Mouse (Mus musculus): ENCODE measurements at regions not wholly inside any gene's neighbourhood (a gene's known extent, or its start where the extent isn't known, plus 50 kb on each side); places are given as distances from the start of the nearest gene placed in this dataset.

GRCm38 (mm10) chr6:31287686-31288085 is 110.8 kb upstream of the Mkln1 start:
- Histone ChIP-seq H3K27me3 (ENCODE audit: control insufficient read depth, insufficient read depth, low read length) (no peaks in the 10 kb centered on the region), H3K4me2 (ENCODE audit: low read depth, low read length, severe bottlenecking) (no peak overlapping the region), H3K27ac (ENCODE audit: low read depth, low read length) (no peak overlapping the region), H3K36me3 (ENCODE audit: control insufficient read depth, insufficient read depth, low read length) (no peaks in the 10 kb centered on the region), H3K9ac (ENCODE audit: low read length) (no peak overlapping the region), H3K4me3 (ENCODE audit: low read depth, low read length) (no peak overlapping the region), H3K4me1 (replicated peaks; ENCODE audit: control insufficient read depth, insufficient read depth, low read length) (no peaks in the 10 kb centered on the region; the same call in 1 of the 2 replicates), H3K9me3 (ENCODE audit: control insufficient read depth, low read length) (no peaks in the 10 kb centered on the region)
- DNase-seq (ENCODE audit: low spot score) (no peak), ATAC-seq (replicated peaks; ENCODE audit: low FRiP score) (no peak)
- 76% methylated on average over 7 of the region's 7 CpGs for WGBS

GRCm38 (mm10) chr6:31288421-31289233 is 109.9 kb upstream of the Mkln1 start:
- Histone ChIP-seq H3K4me2 (ENCODE audit: low read depth, low read length, severe bottlenecking) (no peak overlapping the region), H3K4me1 (replicated peaks; ENCODE audit: control insufficient read depth, insufficient read depth, low read length) (no peaks in the 10 kb centered on the region; the same call in 1 of the 2 replicates), H3K9me3 (ENCODE audit: control insufficient read depth, low read length) (no peaks in the 10 kb centered on the region), H3K36me3 (ENCODE audit: control insufficient read depth, insufficient read depth, low read length) (no peaks in the 10 kb centered on the region), H3K9ac (ENCODE audit: low read length) (no peak overlapping the region), H3K27me3 (ENCODE audit: control insufficient read depth, insufficient read depth, low read length) (no peaks in the 10 kb centered on the region), H3K4me3 (ENCODE audit: low read depth, low read length) (no peak overlapping the region), H3K27ac (ENCODE audit: low read depth, low read length) (no peak overlapping the region)
- 63% methylated on average over 14 of the region's 14 CpGs for WGBS
- DNase-seq (ENCODE audit: low spot score): no peak
- ATAC-seq (replicated peaks; ENCODE audit: low FRiP score): no peak

- ATAC-seq (replicated peaks; ENCODE audit: low FRiP score) (no peak), DNase-seq (ENCODE audit: low spot score) (no peak)
- 95% methylated on average over 4 of the region's 4 CpGs for WGBS
These were observed 109.4 kb upstream of the Mkln1 start for GRCm38 (mm10) chr6:31289234-31289486.

GRCm38 (mm10) chr6:31292081-31292480 is 106.5 kb upstream of the Mkln1 start:
- Histone ChIP-seq H3K4me1 (replicated peaks; ENCODE audit: control insufficient read depth, insufficient read depth, low read length) (no peaks in the 10 kb centered on the region), H3K4me2 (ENCODE audit: low read depth, low read length, severe bottlenecking) (no peak overlapping the region), H3K36me3 (ENCODE audit: control insufficient read depth, insufficient read depth, low read length) (no peaks in the 10 kb centered on the region), H3K27ac (ENCODE audit: low read depth, low read length) (no peak overlapping the region), H3K27me3 (ENCODE audit: control insufficient read depth, insufficient read depth, low read length) (no peaks in the 10 kb centered on the region), H3K9me3 (ENCODE audit: control insufficient read depth, low read length) (no peaks in the 10 kb centered on the region), H3K9ac (ENCODE audit: low read length) (no peak overlapping the region), H3K4me3 (ENCODE audit: low read depth, low read length) (no peak overlapping the region)
- ATAC-seq (replicated peaks; ENCODE audit: low FRiP score) (no peak), DNase-seq (ENCODE audit: low spot score) (no peak)
- 91% methylated on average over 7 of the region's 7 CpGs for WGBS

More at GRCm38 (mm10) chr6:31289234-31289486, 109.4 kb upstream of the Mkln1 start:
- H3K4me1 ChIP-seq (replicated peaks; ENCODE audit: control insufficient read depth, insufficient read depth, low read length): no peaks in the 10 kb centered on the region
- H3K27ac ChIP-seq (ENCODE audit: low read depth, low read length): no peak overlapping the region
- H3K9ac ChIP-seq (ENCODE audit: low read length): no peak overlapping the region
- no peak overlapping the region for H3K4me3 ChIP-seq (ENCODE audit: low read depth, low read length)
- no peak overlapping the region for H3K4me2 ChIP-seq (ENCODE audit: low read depth, low read length, severe bottlenecking)
- no peaks in the 10 kb centered on the region for H3K9me3 ChIP-seq (ENCODE audit: control insufficient read depth, low read length)
- no peaks in the 10 kb centered on the region for H3K36me3 ChIP-seq (ENCODE audit: control insufficient read depth, insufficient read depth, low read length)
- no peaks in the 10 kb centered on the region for H3K27me3 ChIP-seq (ENCODE audit: control insufficient read depth, insufficient read depth, low read length)

- Histone ChIP-seq H3K9ac (ENCODE audit: low read length) (no peak overlapping the region), H3K27ac (ENCODE audit: low read depth, low read length) (no peak overlapping the region), H3K4me3 (ENCODE audit: low read depth, low read length) (no peak overlapping the region), H3K27me3 (ENCODE audit: control insufficient read depth, insufficient read depth, low read length) (no peaks in the 10 kb centered on the region), H3K36me3 (ENCODE audit: control insufficient read depth, insufficient read depth, low read length) (no peaks in the 10 kb centered on the region), H3K4me2 (ENCODE audit: low read depth, low read length, severe bottlenecking) (no peak overlapping the region), H3K4me1 (replicated peaks; ENCODE audit: control insufficient read depth, insufficient read depth, low read length) (no peaks in the 10 kb centered on the region), H3K9me3 (ENCODE audit: control insufficient read depth, low read length) (no peaks in the 10 kb centered on the region)
- no peak for DNase-seq (ENCODE audit: low spot score)
- 54% methylated on average over 7 of the region's 7 CpGs for WGBS
- no peak for ATAC-seq (replicated peaks; ENCODE audit: low FRiP score)
These were observed 105.5 kb upstream of the Mkln1 start for GRCm38 (mm10) chr6:31293008-31293407.

GRCm38 (mm10) chr6:31299395-31299794 is 99.1 kb upstream of the Mkln1 start:
- ATAC-seq (replicated peaks; ENCODE audit: low FRiP score) (no peak), DNase-seq (ENCODE audit: low spot score) (no peak)
- H3K9ac ChIP-seq (ENCODE audit: low read length): no peak overlapping the region
- no peak overlapping the region for H3K4me2 ChIP-seq (ENCODE audit: low read depth, low read length, severe bottlenecking)
- H3K27me3 ChIP-seq (ENCODE audit: control insufficient read depth, insufficient read depth, low read length): no peaks in the 10 kb centered on the region
- H3K4me1 ChIP-seq (replicated peaks; ENCODE audit: control insufficient read depth, insufficient read depth, low read length): no peaks in the 10 kb centered on the region
- H3K27ac ChIP-seq (ENCODE audit: low read depth, low read length): no peak overlapping the region
- H3K36me3 ChIP-seq (ENCODE audit: control insufficient read depth, insufficient read depth, low read length): no peaks in the 10 kb centered on the region
- H3K9me3 ChIP-seq (ENCODE audit: control insufficient read depth, low read length): no peaks in the 10 kb centered on the region
- 94% methylated on average over 7 of the region's 7 CpGs for WGBS
- no peak overlapping the region for H3K4me3 ChIP-seq (ENCODE audit: low read depth, low read length)

- H3K27me3 ChIP-seq (ENCODE audit: control insufficient read depth, insufficient read depth, low read length): no peaks in the 10 kb centered on the region
- no peaks in the 10 kb centered on the region for H3K4me1 ChIP-seq (replicated peaks; ENCODE audit: control insufficient read depth, insufficient read depth, low read length)
- no peak overlapping the region for H3K4me2 ChIP-seq (ENCODE audit: low read depth, low read length, severe bottlenecking)
- no peak overlapping the region for H3K9ac ChIP-seq (ENCODE audit: low read length)
- no peaks in the 10 kb centered on the region for H3K36me3 ChIP-seq (ENCODE audit: control insufficient read depth, insufficient read depth, low read length)
- no peaks in the 10 kb centered on the region for H3K9me3 ChIP-seq (ENCODE audit: control insufficient read depth, low read length)
- WGBS: 70% methylated on average over 5 of the region's 5 CpGs
- H3K4me3 ChIP-seq (ENCODE audit: low read depth, low read length): no peak overlapping the region
- ATAC-seq (replicated peaks; ENCODE audit: low FRiP score): no peak
- H3K27ac ChIP-seq (ENCODE audit: low read depth, low read length): no peak overlapping the region
- DNase-seq (ENCODE audit: low spot score): no peak
These were observed 92.8 kb upstream of the Mkln1 start for GRCm38 (mm10) chr6:31305736-31306135.

- Histone ChIP-seq H3K9ac (ENCODE audit: low read length) (no peak overlapping the region), H3K4me2 (ENCODE audit: low read depth, low read length, severe bottlenecking) (no peak overlapping the region), H3K36me3 (ENCODE audit: control insufficient read depth, insufficient read depth, low read length) (no peaks in the 10 kb centered on the region), H3K27ac (ENCODE audit: low read depth, low read length) (no peak overlapping the region), H3K27me3 (ENCODE audit: control insufficient read depth, insufficient read depth, low read length) (no peaks in the 10 kb centered on the region), H3K4me3 (ENCODE audit: low read depth, low read length) (no peak overlapping the region), H3K9me3 (ENCODE audit: control insufficient read depth, low read length) (no peaks in the 10 kb centered on the region), H3K4me1 (replicated peaks; ENCODE audit: control insufficient read depth, insufficient read depth, low read length) (no peaks in the 10 kb centered on the region)
- WGBS: 77% methylated on average over 5 of the region's 5 CpGs
- DNase-seq (ENCODE audit: low spot score) (no peak), ATAC-seq (replicated peaks; ENCODE audit: low FRiP score) (no peak)
These were observed 91.4 kb upstream of the Mkln1 start for GRCm38 (mm10) chr6:31307047-31307633.

- no peak overlapping the region for H3K9ac ChIP-seq (ENCODE audit: low read length)
- DNase-seq (ENCODE audit: low spot score) (no peak), ATAC-seq (replicated peaks; ENCODE audit: low FRiP score) (no peak)
- no peak overlapping the region for H3K4me2 ChIP-seq (ENCODE audit: low read depth, low read length, severe bottlenecking)
- H3K27ac ChIP-seq (ENCODE audit: low read depth, low read length): no peak overlapping the region
- H3K36me3 ChIP-seq (ENCODE audit: control insufficient read depth, insufficient read depth, low read length): no peaks in the 10 kb centered on the region
- no peak overlapping the region for H3K4me3 ChIP-seq (ENCODE audit: low read depth, low read length)
- WGBS: 37% methylated on average over 4 of the region's 4 CpGs
- H3K4me1 ChIP-seq (replicated peaks; ENCODE audit: control insufficient read depth, insufficient read depth, low read length): no peaks in the 10 kb centered on the region
- no peaks in the 10 kb centered on the region for H3K9me3 ChIP-seq (ENCODE audit: control insufficient read depth, low read length)
- no peaks in the 10 kb centered on the region for H3K27me3 ChIP-seq (ENCODE audit: control insufficient read depth, insufficient read depth, low read length)
These were observed 90.6 kb upstream of the Mkln1 start for GRCm38 (mm10) chr6:31307899-31308298.
